Mouse (Mus musculus) embryonic fibroblast, embryonic 13.5 days (primary cell): ENCODE measurements around the gene Exph5. TPM values are rescaled to one million over a fixed set of nuclear protein-coding genes. Genes with fewer than 3 reads are reported as not detected.

ENCODE experiments used
- H3K27ac ChIP-seq: 2 replicates; pipeline ENCODE4 v1.5.1; 2012; ENCODE audit warnings: low read length, control low read depth, inconsistent platforms; ENCODE audit not compliant: insufficient read depth
- H3K4me1 ChIP-seq: 2 replicates; pipeline ENCODE4 v1.6.1; 2011; ENCODE audit warnings: low read length; ENCODE audit not compliant: control insufficient read depth, insufficient read depth
- H3K4me3 ChIP-seq: 2 replicates; pipeline ENCODE4 v1.5.1; 2011; ENCODE audit warnings: mild to moderate bottlenecking, control low read depth, low read length; ENCODE audit not compliant: insufficient read depth
- CTCF ChIP-seq: IDR thresholded peaks from 2 replicates; pipeline ENCODE4 v1.5.1; 2011; ENCODE audit warnings: mild to moderate bottlenecking, control low read depth, low read length, moderate library complexity, borderline replicate concordance; ENCODE audit not compliant: insufficient read depth
- POLR2A ChIP-seq: IDR thresholded peaks from 2 replicates; pipeline ENCODE4 v1.6.1; 2011; ENCODE audit warnings: low read depth, mild to moderate bottlenecking, control low read depth, low read length, moderate library complexity
- polyA plus RNA-seq: library from polyadenylated mRNA; stranded (reverse); fragments of >200 nt; gene quantifications from 2 replicates; pipeline ENCODE4 v1.2.4, GENCODE M21; 2011; ENCODE audit warnings: low read depth; ENCODE audit not compliant: missing spikeins, insufficient read length

Exph5 gene
- polyA plus RNA-seq, 1 experiment, result not detected

DNA sequence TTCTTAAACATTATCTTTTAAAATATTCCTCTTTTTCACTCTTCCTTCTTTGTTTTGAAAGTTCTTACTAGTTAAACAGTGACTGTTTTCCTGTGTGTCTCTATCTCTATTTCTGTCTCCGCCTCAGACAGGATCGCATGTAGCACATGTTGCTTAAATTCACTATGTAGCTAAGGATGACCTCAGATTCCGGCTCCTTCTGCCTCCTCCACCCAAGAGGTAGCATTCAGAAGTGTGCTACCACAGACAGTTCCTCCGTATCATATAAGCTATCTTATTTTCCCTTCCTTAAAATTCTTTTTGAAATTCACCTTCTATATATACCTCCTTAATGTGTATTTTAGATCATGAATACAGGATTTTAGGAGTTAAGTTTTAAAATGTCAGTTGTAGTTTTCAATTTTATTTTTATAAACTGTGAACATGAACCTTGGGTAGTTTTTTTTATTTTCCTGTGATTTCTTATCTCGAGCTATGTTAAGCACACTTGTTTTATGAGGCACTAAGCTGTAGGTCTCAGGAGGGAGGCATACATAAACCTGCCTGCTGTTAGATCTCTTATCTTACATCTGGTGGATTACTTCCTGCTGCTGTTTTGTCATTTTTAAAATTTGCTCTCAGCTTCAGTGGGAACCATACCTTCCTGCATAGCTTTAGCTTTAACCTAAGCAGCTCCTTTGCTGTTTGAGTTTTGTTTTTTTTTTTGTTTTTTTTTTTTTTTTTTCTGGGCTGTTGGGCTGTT is 30.0 kb upstream of the Exph5 start:
- H3K27ac ChIP-seq, result no peak overlapping the region
- TF ChIP-seq CTCF, result no peak
- TF ChIP-seq POLR2A, result no peak

DNA sequence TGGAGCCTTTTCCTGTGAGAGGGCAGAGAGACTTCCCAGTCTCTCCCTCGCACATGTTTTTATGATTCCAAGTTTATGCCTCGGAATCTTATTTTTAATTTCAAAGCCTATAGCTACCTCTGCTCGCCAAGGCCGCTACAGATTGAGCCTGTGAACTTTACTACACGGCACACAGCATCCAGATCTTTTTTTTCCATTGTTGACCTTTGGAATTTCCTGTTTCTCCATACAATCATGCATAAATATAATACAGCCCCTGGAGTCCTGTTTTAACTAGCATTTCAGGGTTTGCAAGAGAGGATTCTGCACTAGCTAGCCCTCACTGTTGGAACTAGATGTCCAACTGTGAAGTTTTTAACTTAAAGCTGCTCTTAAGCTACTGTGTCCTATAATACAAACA is 29.3 kb upstream of the Exph5 start:
- no peak overlapping the region for H3K4me3 ChIP-seq
- TF ChIP-seq CTCF, result no peak
- TF ChIP-seq POLR2A, result no peak
- H3K27ac ChIP-seq, result no peak overlapping the region
- H3K4me1 ChIP-seq, result no peaks in the 10 kb centered on the region

More for the DNA sequence above, 30.0 kb upstream of the Exph5 start:
- no peaks in the 10 kb centered on the region for H3K4me1 ChIP-seq
- H3K4me3 ChIP-seq, result no peak overlapping the region

DNA sequence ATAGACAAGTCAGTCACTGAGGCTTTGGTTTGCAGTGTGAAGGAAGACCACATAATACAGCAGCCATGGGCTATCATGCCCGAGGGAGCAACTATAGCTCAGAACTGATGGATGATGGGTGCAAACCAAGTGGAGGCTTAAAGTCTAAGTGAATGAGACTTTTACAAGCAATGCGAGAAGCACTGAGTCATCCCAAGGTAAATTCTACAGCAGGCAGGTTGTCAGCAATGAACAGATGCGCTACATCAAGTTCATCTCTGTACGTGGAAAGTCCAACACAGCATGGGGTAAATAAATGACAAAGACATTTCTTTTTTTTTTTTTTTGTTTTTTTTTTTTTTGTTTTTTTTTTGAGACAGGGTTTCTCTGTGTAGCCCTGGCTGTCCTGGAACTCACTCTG is 28.8 kb upstream of the Exph5 start:
- no peak overlapping the region for H3K4me3 ChIP-seq
- TF ChIP-seq CTCF (no peak), POLR2A (no peak)
- H3K27ac ChIP-seq, result no peak overlapping the region
- no peaks in the 10 kb centered on the region for H3K4me1 ChIP-seq

DNA sequence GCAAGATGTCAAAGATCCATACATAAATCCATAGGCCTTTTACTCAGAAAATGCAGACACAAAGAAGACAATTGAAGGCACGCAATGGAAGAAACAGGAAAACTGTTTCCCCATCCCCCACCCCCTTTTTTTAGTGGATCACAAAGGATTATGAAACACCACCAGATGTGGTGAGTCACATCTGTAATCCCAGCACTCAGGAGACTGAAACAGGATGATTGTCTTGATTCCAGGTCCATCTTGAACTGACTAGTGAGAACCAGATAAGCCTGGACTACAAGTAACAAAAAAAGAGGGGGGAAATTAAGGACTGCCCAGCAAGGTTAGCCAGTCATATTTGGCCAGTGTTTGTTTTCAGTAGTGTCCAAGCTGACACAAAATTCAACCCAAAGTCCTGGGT is 25.1 kb upstream of the Exph5 start:
- TF ChIP-seq POLR2A (no peak), CTCF (no peak)
- H3K27ac ChIP-seq, result no peak overlapping the region; the same call in 1 of the 2 replicates

DNA sequence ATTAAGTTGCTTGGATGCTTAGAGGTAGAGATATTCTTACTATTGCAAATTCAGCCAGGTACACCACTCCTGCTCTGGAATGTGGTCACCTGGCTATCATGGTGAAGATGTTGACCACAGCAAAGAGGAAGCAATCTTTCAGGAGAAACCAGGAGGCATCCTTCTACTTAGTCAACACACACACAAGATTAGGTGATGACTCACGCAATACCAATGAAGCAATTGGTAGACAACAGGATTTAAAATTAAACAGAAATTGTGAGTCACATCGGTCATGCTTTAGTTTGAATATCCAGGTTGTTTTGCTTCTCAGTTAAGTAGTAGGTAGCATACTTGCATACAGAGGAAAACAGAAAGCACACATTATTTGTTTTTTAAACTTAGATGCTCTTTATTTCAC is 22.5 kb upstream of the Exph5 start:
- TF ChIP-seq CTCF (no peak), POLR2A (no peak)
- Histone ChIP-seq H3K4me1 (no peaks in the 10 kb centered on the region), H3K27ac (no peak overlapping the region), H3K4me3 (no peak overlapping the region)

More for the DNA sequence above, 25.1 kb upstream of the Exph5 start:
- Histone ChIP-seq H3K4me3 (no peak overlapping the region), H3K4me1 (no peaks in the 10 kb centered on the region)

- no peak overlapping the region for H3K27ac ChIP-seq
- TF ChIP-seq CTCF, result no peak
- TF ChIP-seq POLR2A, result no peak
Observed at GRCm38 (mm10) chr9:53286793-53287192, 14.7 kb upstream of the Exph5 start.

GRCm38 (mm10) chr9:53290006-53290405 is 11.5 kb upstream of the Exph5 start:
- Histone ChIP-seq H3K4me3 (no peak overlapping the region), H3K27ac (no peak overlapping the region; the same call in 1 of the 2 replicates), H3K4me1 (no peaks in the 10 kb centered on the region; the same call in 1 of the 2 replicates)
- TF ChIP-seq POLR2A, result no peak
- TF ChIP-seq CTCF, result no peak

More at GRCm38 (mm10) chr9:53286793-53287192, 14.7 kb upstream of the Exph5 start:
- Histone ChIP-seq H3K4me3 (no peak overlapping the region), H3K4me1 (no peaks in the 10 kb centered on the region; the same call in 1 of the 2 replicates)

GRCm38 (mm10) chr9:53292833-53293232 is 8.6 kb upstream of the Exph5 start:
- Histone ChIP-seq H3K4me1 (no peaks in the 10 kb centered on the region; the same call in 1 of the 2 replicates), H3K27ac (no peak overlapping the region), H3K4me3 (no peak overlapping the region)
- TF ChIP-seq CTCF, result no peak
- TF ChIP-seq POLR2A, result no peak

DNA sequence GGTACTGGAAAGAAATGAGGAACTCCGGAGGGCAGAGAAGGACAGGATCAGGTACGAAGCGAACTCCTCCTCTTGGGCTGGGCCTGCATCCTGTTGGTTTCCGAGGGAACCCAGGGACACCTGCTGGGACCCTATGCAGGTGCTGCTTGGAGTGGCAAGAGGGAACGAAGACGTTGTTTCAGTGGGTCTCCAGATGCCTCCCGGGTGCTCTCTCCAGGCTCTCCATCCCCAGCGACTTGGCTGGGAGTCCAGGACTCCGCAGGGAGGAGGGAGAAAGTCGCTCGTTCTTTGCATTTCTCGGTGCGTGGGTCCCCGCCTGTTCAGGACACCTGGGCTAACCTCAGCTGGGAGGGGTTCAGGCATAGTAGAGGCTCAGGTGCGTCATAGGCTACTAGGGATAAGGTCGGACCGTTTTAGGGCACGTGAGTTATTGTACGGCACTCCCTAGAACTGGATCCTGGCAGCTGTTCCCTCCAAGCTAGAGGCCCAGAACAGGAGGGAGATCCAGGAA is 386 bp downstream of the Exph5 start:
- no peak overlapping the region for H3K4me3 ChIP-seq
- no peak overlapping the region for H3K27ac ChIP-seq
- no peaks in the 10 kb centered on the region for H3K4me1 ChIP-seq
- TF ChIP-seq CTCF (no peak), POLR2A (no peak)

GRCm38 (mm10) chr9:53302415-53302814 is 945 bp downstream of the Exph5 start:
- TF ChIP-seq POLR2A (no peak), CTCF (no peak)
- Histone ChIP-seq H3K4me3 (no peak overlapping the region), H3K27ac (no peak overlapping the region), H3K4me1 (no peaks in the 10 kb centered on the region)

DNA sequence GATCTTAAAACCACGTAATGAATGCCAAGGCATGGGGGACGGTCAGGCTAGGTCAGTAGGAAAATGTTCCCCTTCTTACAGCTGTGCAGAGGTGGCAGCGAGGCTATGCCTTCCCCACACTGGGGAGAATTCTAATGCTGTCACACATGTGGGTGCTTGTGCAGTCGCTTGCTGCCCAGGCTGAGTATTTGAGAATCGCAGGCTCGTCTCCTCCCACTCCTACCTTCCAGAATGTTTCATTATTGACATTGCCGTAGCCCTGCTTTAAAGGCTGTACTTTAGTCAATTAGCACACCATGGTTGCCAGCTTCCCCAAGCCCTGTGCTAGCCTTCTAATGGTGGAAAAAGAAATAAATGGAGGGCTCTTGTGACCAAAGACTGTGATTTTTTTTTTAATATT is 6.4 kb downstream of the Exph5 start:
- TF ChIP-seq POLR2A, result no peak
- no peak for TF ChIP-seq CTCF
- Histone ChIP-seq H3K4me3 (no peak overlapping the region), H3K27ac (no peak overlapping the region), H3K4me1 (no peaks in the 10 kb centered on the region)
